Mouse (Mus musculus) heart, embryonic 13.5 days (tissue): ENCODE results near the gene Fkbp11. TPM values are rescaled to one million over a fixed set of nuclear protein-coding genes. Genes with fewer than 3 reads are reported as not detected.

Experiments used
- ATAC-seq: fragments of 200-750 bp; cut with Nextera tagmentation; 2 replicates; pipeline ENCODE4 v1.8.0; 2017; ENCODE audit warnings: moderate TSS enrichment; ENCODE audit not compliant: insufficient number of reproducible peaks, low FRiP score, low TSS enrichment; ENCODE audit errors: extremely low read depth
- H3K27ac ChIP-seq: fragments of 300-500 bp; sonication (generic); replicated peaks from 2 replicates; pipeline ENCODE4 v1.5.1; 2015; ENCODE audit warnings: moderate library complexity, mild to moderate bottlenecking, inconsistent platforms
- H3K27me3 ChIP-seq: fragments of 300-500 bp; sonication (generic); replicated peaks from 2 replicates; pipeline ENCODE4 v1.6.1; 2015; ENCODE audit warnings: mild to moderate bottlenecking, inconsistent platforms
- H3K36me3 ChIP-seq: fragments of 300-500 bp; sonication (generic); 2 replicates; pipeline ENCODE4 v1.6.1; 2015; ENCODE audit warnings: mild to moderate bottlenecking, inconsistent platforms
- H3K4me1 ChIP-seq: fragments of 300-500 bp; sonication (generic); 2 replicates; pipeline ENCODE4 v1.6.1; 2015; ENCODE audit warnings: inconsistent platforms
- H3K4me2 ChIP-seq: fragments of 300-500 bp; sonication (generic); 2 replicates; pipeline ENCODE4 v1.6.1; 2015; ENCODE audit warnings: inconsistent platforms, mild to moderate bottlenecking, moderate library complexity
- H3K4me3 ChIP-seq: fragments of 300-500 bp; sonication (generic); 2 replicates; pipeline ENCODE4 v1.5.1; 2015; ENCODE audit warnings: moderate library complexity, mild to moderate bottlenecking, inconsistent platforms
- H3K9ac ChIP-seq: fragments of 300-500 bp; sonication (generic); 2 replicates; pipeline ENCODE4 v1.6.1; 2015; ENCODE audit warnings: inconsistent platforms, mild to moderate bottlenecking, moderate library complexity
- H3K9me3 ChIP-seq: fragments of 300-500 bp; sonication (generic); 2 replicates; pipeline ENCODE4 v1.6.1; 2016; ENCODE audit warnings: inconsistent platforms
- WGBS: fragments of 180-500 bp; shearing (Covaris S2); methylation state at CpG from one replicate; pipeline ENCODE4 v1.1.7; 2015; ENCODE audit warnings: mixed read lengths; 5-methylcytosine and 5-hydroxymethylcytosine counted together
- polyA plus RNA-seq: library from polyadenylated mRNA; unstranded; fragments of >200 nt; fragmentation: Nextera tagmentation; extraction: Ambion mirVana; gene quantifications from 2 replicates; pipeline ENCODE4 v1.2.1, GENCODE M21; 2015

Gene Fkbp11
- polyA plus RNA-seq, 1 experiment from 2014 or later = 19.8 TPM

- no peak for ATAC-seq
- no peaks in the 10 kb centered on the region for H3K9me3 ChIP-seq
- no peaks in the 10 kb centered on the region for H3K36me3 ChIP-seq
- peaks cover 52% of the 10 kb centered on the region for H3K27me3 ChIP-seq
- peaks cover 42% of the 10 kb centered on the region for H3K4me1 ChIP-seq
- H3K4me3 ChIP-seq = peak overlapping the region; percentile 52; the same call in 1 of the 2 replicates
- H3K9ac ChIP-seq = peak overlapping the region; percentile 78
- 23% methylated on average over 11 of the region's 11 CpGs for WGBS
- H3K4me2 ChIP-seq = peak overlapping the region; percentile 97
- H3K27ac ChIP-seq = no peak overlapping the region
Observed at GRCm38 (mm10) chr15:98674994-98675545, 52.9 kb downstream of the Fkbp11 start.

Other genes starting within 250 kb of the Fkbp11 start
- not detected in 2 replicates for gene Lalba, start 245.5 kb downstream of the Fkbp11 start, polyA plus RNA-seq
- not detected in 2 replicates for gene Olfr279, start 235.8 kb downstream of the Fkbp11 start, polyA plus RNA-seq
- gene Kansl2, start 193.9 kb downstream of the Fkbp11 start, polyA plus RNA-seq = 80.4 and 81.1 TPM in 2 replicates
- gene Ccnt1, start 157.3 kb downstream of the Fkbp11 start, polyA plus RNA-seq = 35.2 and 35.8 TPM in 2 replicates
- 0.29 and 0.48 TPM in 2 replicates for gene 4930415O20Rik, start 157.2 kb downstream of the Fkbp11 start, polyA plus RNA-seq
- gene Adcy6, start 118.1 kb downstream of the Fkbp11 start, polyA plus RNA-seq = 29.0 and 32.4 TPM in 2 replicates
- gene Cacnb3, start 97.4 kb downstream of the Fkbp11 start, polyA plus RNA-seq = 9.5 and 10.8 TPM in 2 replicates
- 16.5 and 20.8 TPM in 2 replicates for gene Ddx23, start 65.3 kb downstream of the Fkbp11 start, polyA plus RNA-seq
- 1.3 TPM in 2 replicates for gene Rnd1, start 50.7 kb downstream of the Fkbp11 start, polyA plus RNA-seq
- 0.32 and 0.39 TPM in 2 replicates for gene Ccdc65, start 20.0 kb downstream of the Fkbp11 start, polyA plus RNA-seq
- gene Arf3, start 35.0 kb upstream of the Fkbp11 start, polyA plus RNA-seq = 31.2 and 32.5 TPM in 2 replicates
- 0.07 TPM in 1 of 2 replicates, not detected in the other for gene Wnt10b, start 50.0 kb upstream of the Fkbp11 start, polyA plus RNA-seq
- gene Wnt1, start 61.7 kb upstream of the Fkbp11 start, polyA plus RNA-seq = not detected in 2 replicates
- gene Ddn, start 81.3 kb upstream of the Fkbp11 start, polyA plus RNA-seq = 0.09 and 0.16 TPM in 2 replicates
- gene Prkag1, start 103.3 kb upstream of the Fkbp11 start, polyA plus RNA-seq = 88.3 and 95.1 TPM in 2 replicates
- 8.1 and 8.9 TPM in 2 replicates for gene Kmt2d, start 143.0 kb upstream of the Fkbp11 start, polyA plus RNA-seq
- gene Rhebl1, start 166.3 kb upstream of the Fkbp11 start, polyA plus RNA-seq = 6.2 and 6.6 TPM in 2 replicates
- gene Dhh, start 170.3 kb upstream of the Fkbp11 start, polyA plus RNA-seq = 2.1 and 2.3 TPM in 2 replicates
- gene Lmbr1l, start 190.0 kb upstream of the Fkbp11 start, polyA plus RNA-seq = 13.5 and 15.0 TPM in 2 replicates
- gene Tuba1b, start 206.4 kb upstream of the Fkbp11 start, polyA plus RNA-seq = 1,584 and 1,655 TPM in 2 replicates
- gene Gm49450, start 225.4 kb upstream of the Fkbp11 start, polyA plus RNA-seq = not detected in 2 replicates
- gene Tuba1a, start 225.5 kb upstream of the Fkbp11 start, polyA plus RNA-seq = 1,012 and 1,030 TPM in 2 replicates